Mouse (Mus musculus): ENCODE data around the gene Mecp2.

Gene Mecp2

GRCm38 (mm10) chrX:74006401-74006800, 128.8 kb downstream of the Mecp2 start:
- no peak for DNase-seq

DNA sequence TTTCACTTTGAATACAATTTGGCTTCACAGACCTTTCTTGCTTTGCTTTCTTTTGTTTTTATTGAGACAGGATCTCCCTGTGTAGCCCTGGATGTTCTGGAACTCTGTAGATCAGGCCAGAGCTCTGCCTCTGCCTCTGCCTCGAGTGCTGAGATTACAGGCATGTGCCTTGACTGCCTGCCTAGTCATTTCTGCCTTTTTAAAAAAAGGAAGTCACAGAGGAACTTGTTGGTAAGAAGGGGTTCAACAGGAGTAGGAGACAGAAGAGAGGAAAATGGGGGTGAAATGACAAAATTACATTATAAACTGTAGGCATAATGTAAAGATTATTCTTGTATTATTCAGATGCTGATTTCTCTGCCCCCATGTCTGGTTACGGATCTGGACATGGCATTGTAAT, 131.5 kb downstream of the Mecp2 start:
- DNase-seq, result no peak

GRCm38 (mm10) chrX:74001024-74001423, 134.1 kb downstream of the Mecp2 start:
- no peak for DNase-seq

- no peak for DNase-seq
Observed at GRCm38 (mm10) chrX:73998911-73999869, 136.0 kb downstream of the Mecp2 start.

GRCm38 (mm10) chrX:73977783-73978182, 157.4 kb downstream of the Mecp2 start:
- DNase-seq, result no peak

Measured in thymus, postnatal 4 days (tissue).